Mouse (Mus musculus): ENCODE measurements around the gene Efna2.

The Efna2 gene

DNA sequence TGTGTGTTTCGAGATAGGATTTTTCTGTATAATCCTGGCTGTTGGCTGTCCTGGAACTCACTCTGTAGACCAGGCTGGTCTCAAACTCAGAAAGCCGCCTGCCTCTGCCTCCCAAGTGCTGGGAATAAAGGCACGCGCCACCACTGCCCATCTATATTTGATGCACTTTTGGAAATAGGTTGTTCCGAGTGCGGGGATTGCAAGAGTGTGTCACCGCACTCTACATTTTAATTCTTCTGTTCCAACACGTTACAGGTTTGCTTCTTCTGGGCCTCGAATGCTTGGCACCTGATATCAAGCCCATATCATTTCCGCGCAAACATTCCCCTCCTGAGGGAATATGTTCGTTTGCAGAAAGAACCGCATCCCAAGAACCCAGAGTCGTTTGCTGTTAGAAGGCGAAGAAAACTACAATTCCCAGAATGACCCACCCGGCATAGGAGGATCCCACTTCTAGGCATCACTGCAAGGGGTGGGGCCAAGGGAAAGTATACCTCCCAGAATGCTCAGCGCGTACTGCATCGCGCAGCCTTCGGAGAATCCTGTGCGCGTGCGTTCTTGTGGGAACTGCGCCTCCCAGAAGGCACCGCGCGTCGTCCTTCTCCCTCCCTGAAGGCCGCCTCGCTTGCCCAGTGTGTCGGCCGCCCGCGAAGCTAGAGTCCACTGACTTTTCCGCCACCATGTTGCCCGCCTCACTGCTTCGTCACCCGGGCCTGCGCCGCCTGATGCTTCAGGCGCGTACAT is 37.3 kb upstream of the Efna2 start:
- DNase-seq (ENCODE audit: low read depth in 2 of 2, low spot score in 2 of 2): peak; percentile 81 to 83

- DNase-seq (ENCODE audit: low read depth in 2 of 2, low spot score in 2 of 2): peak in 1 of 2 experiments; percentile 34
Measured at GRCm38 (mm10) chr10:80142530-80142925, 36.8 kb upstream of the Efna2 start.

DNA sequence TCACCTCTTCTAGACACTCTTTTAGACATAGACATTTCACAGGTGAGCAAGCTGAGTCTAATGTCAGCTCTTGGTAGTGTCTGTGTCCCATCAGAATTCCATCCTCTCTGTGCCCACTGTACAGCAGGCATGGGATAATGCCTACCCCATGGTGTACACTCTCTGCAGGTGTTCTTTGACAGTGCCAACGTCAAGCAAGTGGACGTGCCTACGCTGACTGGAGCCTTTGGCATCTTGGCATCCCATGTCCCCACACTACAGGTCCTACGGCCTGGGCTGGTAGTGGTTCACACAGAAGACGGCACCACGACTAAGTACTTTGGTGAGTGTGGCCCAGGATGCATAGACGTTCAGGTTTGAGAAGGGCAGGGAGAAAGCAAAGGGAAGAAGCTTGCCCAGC is 35.6 kb upstream of the Efna2 start:
- DNase-seq (ENCODE audit: low read depth in 2 of 2, low spot score in 2 of 2): no peak

DNA sequence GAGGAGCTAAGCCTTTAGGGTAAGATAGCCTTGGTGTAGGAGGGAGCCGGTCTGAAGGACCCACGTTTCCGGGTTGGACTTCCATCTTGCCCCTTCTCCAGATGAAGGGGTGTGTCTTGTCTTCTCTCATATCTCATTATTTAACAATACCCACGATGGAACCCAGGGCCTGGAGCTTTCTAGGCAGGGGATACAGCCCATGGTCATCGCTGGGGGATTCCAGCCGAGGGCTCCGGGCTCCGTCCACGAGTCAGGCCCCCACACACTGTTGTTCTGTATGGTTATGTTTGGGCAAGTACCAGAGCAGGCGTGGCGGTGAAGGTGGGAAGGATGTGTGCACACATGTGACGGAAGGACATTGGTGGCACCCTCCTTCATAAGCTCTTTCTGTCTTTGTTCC is 35.1 kb upstream of the Efna2 start:
- DNase-seq (ENCODE audit: low read depth in 2 of 2, low spot score in 2 of 2): no peak

DNA sequence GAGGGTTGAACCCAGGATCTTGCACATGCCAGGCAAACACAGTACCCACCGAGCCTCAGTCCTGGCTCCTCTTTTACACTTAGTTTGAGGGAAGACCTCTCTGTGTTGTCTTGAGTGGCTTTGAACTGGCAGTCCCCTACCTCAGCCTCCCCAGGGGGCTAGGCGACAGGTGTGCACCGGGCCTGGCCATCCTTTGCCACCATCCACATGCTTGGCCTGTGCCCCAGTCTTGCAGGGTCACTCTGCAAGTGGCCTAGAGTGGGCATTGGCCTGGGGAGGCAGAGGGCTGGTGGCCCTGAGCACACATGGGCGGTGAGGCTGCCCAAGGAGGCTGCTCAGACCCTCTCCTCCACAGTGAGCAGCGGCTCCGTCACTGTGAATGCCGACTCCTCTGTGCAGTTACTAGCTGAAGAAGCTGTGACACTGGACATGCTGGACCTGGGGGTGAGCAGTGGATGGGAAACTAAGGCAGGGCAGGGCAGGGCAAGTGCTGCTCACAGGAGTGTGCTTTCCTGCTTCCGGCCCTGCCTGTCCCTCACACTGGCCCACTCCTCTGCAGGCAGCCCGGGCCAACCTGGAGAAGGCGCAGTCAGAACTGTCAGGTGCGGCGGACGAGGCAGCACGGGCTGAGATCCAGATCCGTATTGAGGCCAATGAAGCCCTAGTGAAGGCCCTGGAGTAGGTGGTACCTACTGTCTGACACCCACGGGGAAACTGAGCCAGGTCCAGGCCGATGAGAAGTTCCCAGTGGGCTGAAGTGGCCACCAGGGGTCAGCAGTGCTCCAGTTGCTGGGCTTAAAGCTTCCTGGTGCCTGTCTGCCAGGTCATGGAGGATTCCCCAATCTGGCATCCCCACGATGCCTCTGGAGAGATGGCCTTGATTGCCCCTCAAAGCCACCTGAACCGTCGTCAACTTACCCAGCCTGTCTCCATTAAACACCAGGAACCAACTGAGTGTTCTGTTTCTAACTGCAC is 34.1 kb upstream of the Efna2 start:
- peak; percentile 63 to 65 for DNase-seq (ENCODE audit: low read depth in 2 of 2, low spot score in 2 of 2)

DNA sequence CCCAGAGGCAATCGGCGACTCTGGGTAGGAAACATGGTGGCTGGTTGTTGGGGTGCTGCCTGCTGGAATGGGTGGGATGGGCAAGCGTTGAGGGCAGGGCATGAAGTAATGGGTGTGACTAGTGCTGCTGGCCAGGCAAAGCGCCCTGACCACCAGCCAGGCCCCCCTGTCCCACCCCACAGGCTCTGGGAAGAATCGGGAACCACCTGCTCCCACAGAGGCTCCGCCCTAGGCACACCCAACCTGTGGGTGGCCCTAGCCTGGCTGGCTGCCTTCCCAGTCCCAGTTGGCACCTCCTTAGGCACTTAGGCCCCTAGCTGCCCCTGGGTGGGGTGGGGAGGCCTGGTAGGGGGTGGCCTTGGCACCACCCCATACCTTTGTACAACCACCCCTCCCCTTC is 33.4 kb upstream of the Efna2 start:
- no peak for DNase-seq (ENCODE audit: low read depth in 2 of 2, low spot score in 2 of 2)

- no peak for DNase-seq (ENCODE audit: low read depth in 2 of 2, low spot score in 2 of 2)
Measured at GRCm38 (mm10) chr10:80146568-80147011, 32.7 kb upstream of the Efna2 start.

DNA sequence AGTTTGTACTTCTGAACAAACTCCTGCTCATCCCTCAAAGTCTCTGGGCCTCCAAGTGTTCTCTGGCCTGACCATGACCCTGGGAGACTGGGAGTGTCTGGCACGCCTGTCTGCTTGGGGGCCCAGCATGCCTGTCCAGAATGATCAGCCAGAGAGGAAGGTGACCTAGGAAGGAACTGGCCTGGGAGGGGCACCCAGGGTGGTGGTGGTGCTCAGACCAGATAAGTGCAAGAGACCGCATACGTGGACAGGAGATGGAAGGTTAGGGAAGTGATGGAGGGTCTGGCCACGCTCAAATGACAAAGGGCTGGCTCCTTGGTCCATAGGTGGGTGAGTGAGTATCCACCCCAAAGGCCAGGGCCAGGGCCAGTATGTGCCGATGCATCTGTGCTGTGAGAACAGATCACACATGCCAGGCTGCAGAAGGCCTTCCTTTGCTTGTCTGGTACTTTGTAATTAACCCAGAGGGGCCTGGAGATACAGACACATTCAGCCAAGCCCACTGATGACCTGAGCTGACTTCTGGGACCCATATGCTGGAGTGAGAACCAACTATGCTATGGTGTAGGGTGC is 32.0 kb upstream of the Efna2 start:
- no peak for DNase-seq (ENCODE audit: low read depth in 2 of 2, low spot score in 2 of 2)

DNA sequence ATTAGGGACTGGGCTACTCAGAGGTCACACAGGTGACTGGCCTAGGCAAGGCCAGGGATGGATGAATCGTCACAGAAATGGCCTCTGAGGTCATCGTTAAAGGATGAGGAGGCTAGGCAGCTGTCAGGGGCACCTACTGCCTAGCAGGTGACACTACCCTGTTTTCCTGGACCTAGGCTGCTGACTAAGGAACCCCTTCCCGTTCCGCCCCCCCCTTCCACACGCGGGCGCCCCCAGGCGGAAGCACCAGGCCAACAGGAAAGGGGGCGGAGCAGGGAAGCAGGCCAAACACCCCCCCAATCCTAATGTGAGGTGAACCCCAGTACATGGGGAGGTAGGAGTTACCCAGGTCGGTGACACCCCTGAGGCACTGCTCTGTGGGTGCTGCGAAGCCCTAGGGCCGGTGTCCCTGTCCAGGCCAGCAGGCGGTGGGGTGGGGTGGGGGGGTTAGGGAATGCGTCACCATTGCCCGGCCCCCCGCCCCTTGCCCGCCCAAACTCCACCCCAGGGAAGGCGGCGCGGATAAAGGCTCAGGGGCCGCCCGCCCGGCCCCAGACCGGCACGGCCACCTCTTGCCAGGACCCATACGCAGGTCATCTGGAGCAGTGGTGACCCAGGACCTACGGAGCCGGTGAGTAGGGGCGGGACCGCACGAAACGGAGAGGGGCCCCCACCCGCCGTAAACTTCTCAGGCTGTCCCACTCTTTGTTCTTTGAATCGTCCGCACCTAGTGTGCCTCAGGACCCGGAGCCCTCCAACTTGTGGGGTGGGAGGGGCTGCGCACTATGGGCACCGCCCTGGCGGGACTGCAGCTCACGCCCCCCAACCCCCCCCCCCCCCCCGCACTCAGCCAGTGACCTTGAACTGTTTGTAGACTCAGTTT is 31.3 kb upstream of the Efna2 start, which contains the start of gene Midn:
Gene Midn, plus strand, starts transcription at position 554 of the 883 bp plus-strand sequence.
- DNase-seq (ENCODE audit: low read depth in 2 of 2, low spot score in 2 of 2): peak in 1 of 2 experiments; percentile 48

DNA sequence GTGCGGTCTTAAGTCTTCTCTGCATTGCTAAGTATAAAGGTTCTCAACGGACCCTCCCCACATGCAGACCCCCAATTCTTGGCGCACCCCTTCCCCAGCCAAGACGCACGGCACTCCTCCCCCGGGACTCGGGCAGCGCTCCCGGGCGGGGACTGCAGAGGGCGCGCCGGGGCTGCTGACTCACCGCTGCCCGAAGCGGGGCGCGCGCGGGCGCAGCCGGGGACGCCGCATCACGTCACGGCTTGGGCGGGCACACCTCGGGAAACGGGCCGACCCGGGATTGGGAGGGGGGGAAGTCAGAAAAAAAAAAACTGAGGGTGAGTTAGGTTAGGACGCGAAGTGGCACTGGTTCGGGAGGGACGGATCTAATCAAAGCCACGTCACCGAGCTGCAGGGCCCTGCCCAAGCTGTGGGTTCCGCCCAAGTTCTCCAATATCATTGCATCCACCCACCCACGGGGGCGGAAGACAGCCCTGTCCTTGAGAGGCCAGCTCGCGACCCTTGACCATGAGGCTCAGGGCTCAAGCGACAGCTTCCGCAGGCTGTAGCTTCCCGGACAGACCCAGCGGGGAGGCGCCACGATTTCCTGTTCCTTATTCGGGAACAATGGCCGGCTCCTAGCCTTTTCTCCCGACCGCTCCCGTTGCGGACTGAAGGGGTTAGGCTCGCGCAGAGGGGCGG is 30.5 kb upstream of the Efna2 start:
- DNase-seq (ENCODE audit: low read depth in 2 of 2, low spot score in 2 of 2): peak; percentile 89 to 92

DNA sequence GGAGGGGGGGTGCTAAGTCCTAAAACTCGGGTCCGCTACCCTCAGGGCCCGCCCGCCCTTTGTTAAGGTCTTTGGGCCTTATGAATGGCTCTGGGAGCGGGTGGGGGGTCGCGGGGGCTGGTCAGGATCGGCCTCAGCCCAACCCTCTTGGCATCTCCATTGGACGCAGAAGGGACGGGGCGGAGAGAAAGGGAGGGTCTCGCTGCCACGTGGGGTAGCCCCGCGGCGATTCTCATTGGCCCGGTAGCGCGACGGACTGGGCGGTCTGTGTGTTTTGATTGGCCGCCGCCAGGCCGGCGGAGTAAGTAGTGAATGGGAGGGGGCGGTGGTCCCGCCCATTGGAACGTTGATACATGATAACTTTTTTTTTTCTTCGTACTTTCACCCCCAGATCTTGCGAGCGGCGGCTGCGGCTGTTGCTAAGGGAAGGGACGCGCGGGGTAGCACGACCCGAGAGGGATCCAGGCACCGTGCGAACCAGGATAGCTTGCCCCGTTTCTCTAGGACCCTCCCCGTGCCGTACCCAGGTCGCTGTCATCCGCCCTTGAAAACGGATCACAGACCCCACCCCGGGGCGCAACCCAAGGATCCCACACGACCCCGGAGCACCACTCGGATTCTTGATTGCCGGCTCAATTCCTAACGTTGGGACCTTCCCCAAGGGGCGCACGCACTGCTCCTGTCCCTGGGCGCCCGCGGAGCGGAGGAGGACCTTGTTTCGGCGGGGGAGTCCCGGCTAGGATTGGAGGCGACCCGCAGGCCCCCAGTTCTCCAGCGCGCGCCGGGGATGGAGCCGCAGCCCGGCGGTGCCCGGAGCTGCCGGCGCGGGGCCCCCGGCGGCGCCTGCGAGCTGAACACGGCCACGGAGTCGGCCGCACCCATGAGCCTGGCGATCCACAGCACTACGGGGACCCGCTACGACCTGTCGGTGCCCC is 29.7 kb upstream of the Efna2 start:
- DNase-seq (ENCODE audit: low read depth in 2 of 2, low spot score in 2 of 2): peak; percentile 94 to 95

DNA sequence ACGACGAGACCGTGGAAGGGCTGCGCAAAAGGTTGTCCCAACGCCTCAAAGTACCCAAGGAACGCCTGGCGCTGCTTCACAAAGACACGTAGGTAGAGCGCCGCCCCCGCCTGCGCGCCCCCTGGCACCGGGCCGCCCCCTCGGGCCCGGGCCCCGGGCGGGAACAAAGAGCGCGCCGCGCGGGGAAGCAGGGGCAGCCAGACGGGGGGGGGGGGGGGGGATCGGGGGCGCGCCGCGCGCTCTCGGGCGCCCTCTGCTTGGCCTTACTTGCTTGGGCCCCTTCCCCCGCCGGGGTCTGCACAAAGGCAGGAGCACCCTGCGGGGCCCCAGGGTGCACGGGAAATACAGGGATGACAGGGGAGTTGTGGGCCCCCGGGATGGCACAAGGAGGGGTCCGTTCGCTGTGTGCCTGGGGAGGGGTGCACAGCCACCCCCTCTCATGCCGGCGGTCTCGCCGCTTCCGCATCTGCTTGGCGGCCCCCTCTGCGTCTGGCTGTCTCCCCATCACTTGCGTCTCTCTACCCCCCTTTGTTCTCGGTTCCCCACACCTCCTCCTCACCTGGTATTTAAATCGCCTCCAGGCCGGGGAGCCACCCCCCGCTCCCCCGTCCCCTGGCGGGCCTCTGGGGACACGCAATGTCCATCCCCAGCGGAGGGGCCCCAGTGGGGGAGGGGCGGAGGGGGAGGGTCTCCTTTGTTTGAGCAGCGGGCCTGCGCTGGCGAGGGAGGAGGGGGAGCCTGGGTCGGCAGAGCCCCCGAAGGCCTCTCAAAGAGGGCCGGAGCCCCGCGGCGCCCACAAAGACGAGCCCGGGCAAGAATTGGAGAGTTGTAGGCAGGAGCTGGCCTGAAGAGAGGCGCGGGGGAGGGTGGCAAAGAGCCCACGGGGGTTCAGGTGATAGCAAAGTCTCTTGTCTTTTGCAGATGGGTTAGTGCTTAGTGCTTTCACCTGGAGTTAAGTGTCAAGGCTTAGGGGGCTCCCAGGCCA is 28.8 kb upstream of the Efna2 start:
- DNase-seq (ENCODE audit: low read depth in 2 of 2, low spot score in 2 of 2): peak; percentile 56 to 64

DNA sequence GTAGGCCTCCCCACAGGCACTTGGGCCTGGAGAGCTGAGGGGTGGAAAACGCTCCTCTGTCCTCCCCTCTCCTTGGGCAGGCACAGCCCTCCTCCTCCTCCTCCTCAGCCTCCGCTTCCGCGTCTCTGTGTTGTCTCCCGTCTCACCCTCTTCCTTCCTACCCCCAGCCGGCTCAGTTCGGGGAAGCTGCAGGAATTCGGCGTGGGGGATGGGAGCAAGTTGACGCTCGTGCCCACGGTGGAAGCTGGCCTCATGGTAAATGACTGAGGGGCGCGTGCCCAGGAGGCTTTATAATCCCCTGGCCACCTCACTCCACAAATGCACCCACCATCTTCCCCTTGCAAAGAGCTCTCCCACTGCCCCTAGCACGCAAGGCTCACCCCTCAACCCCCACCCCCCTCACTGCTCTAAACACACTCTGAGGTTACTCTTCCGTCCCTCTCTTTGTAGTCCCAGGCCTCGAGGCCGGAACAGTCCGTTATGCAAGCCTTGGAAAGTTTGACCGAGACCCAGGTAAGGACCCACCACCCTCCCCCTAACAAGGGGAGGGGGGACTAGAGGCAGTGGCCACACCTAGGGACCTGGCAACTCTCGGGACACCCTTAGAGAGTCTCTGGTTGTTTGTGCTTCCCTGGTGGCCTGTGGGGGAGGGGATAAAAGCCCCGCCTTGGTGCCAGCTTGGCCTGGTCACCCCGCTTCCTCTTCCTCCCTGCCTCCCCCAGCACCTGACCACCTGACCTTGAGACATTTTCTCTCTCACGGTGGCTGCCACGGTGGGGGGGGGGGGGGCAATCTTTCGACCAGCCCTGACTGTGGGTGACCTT is 27.9 kb upstream of the Efna2 start:
- no peak for DNase-seq (ENCODE audit: low read depth in 2 of 2, low spot score in 2 of 2)

- no peak for DNase-seq (ENCODE audit: low read depth in 2 of 2, low spot score in 2 of 2)
Measured at GRCm38 (mm10) chr10:80152071-80152872, 27.0 kb upstream of the Efna2 start.

DNA sequence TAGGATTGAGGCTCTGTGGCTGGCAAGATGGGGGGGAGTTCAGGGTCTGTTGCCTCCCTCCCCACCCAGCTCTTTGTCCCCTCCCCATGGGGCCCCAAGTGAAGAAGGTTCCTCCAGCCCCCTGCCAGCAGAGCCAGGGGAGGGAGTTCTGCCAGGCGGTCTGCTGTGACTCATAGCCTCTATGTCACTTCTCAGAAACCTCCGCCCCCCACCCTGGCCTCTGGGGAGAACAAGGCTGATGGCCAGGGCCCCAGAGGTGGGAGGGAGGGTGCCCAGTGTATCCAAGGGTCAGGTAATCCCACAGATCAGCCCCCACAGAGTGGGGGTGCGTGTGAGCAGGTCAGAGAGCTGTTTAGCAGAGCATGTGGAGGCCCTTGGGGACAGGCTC is 26.4 kb upstream of the Efna2 start:
- DNase-seq (ENCODE audit: low read depth in 2 of 2, low spot score in 2 of 2): no peak

GRCm38 (mm10) chr10:80153713-80154112 is 25.6 kb upstream of the Efna2 start:
- no peak for DNase-seq (ENCODE audit: low read depth in 2 of 2, low spot score in 2 of 2)

Data from CD8-positive naive resting alpha-beta T cell, adult 2 months (primary cell).